Mouse (Mus musculus): Measurements from ENCODE around the gene Nxn.

The Nxn gene

GRCm38 (mm10) chr11:76298457-76299000 lies 100.4 kb downstream of the Nxn start:
- no peak for DNase-seq (ENCODE audit: low spot score)

GRCm38 (mm10) chr11:76297252-76297651 lies 101.7 kb downstream of the Nxn start:
- DNase-seq (ENCODE audit: low spot score) = no peak

- peak; percentile 32 for DNase-seq (ENCODE audit: low spot score)
These were observed 104.1 kb downstream of the Nxn start for GRCm38 (mm10) chr11:76294836-76295235.

- no peak for DNase-seq (ENCODE audit: low spot score)
These were observed 104.9 kb downstream of the Nxn start for GRCm38 (mm10) chr11:76294078-76294477.

GRCm38 (mm10) chr11:76292831-76293230 lies 106.1 kb downstream of the Nxn start:
- DNase-seq (ENCODE audit: low spot score) = no peak

- peak; percentile 53 for DNase-seq (ENCODE audit: low spot score)
These were observed 106.5 kb downstream of the Nxn start for GRCm38 (mm10) chr11:76292398-76292797.

- no peak for DNase-seq (ENCODE audit: low spot score)
These were observed 107.0 kb downstream of the Nxn start for GRCm38 (mm10) chr11:76291960-76292359.

- DNase-seq (ENCODE audit: low spot score) = no peak
These were observed 108.6 kb downstream of the Nxn start for GRCm38 (mm10) chr11:76290367-76290766.

- DNase-seq (ENCODE audit: low spot score) = no peak
These were observed 110.3 kb downstream of the Nxn start for GRCm38 (mm10) chr11:76288645-76289044.

GRCm38 (mm10) chr11:76287301-76287700 lies 111.6 kb downstream of the Nxn start:
- no peak for DNase-seq (ENCODE audit: low spot score)

- no peak for DNase-seq (ENCODE audit: low spot score)
These were observed 112.3 kb downstream of the Nxn start for GRCm38 (mm10) chr11:76286534-76287126.

- DNase-seq (ENCODE audit: low spot score) = no peak
These were observed 113.4 kb downstream of the Nxn start for GRCm38 (mm10) chr11:76285431-76286075.

GRCm38 (mm10) chr11:76283841-76284240 lies 115.1 kb downstream of the Nxn start:
- no peak for DNase-seq (ENCODE audit: low spot score)

- DNase-seq (ENCODE audit: low spot score) = no peak
These were observed 119.0 kb downstream of the Nxn start for GRCm38 (mm10) chr11:76279971-76280370.

GRCm38 (mm10) chr11:76278960-76279852 lies 119.7 kb downstream of the Nxn start:
- no peak for DNase-seq (ENCODE audit: low spot score)

GRCm38 (mm10) chr11:76272440-76272839 lies 126.5 kb downstream of the Nxn start:
- no peak for DNase-seq (ENCODE audit: low spot score)

GRCm38 (mm10) chr11:76268521-76269065 lies 130.3 kb downstream of the Nxn start:
- DNase-seq (ENCODE audit: low spot score) = no peak

- DNase-seq (ENCODE audit: low spot score) = no peak
These were observed 130.9 kb downstream of the Nxn start for GRCm38 (mm10) chr11:76268001-76268459.

- DNase-seq (ENCODE audit: low spot score) = no peak
These were observed 131.4 kb downstream of the Nxn start for GRCm38 (mm10) chr11:76267550-76267949.

- DNase-seq (ENCODE audit: low spot score) = no peak
These were observed 136.2 kb downstream of the Nxn start for GRCm38 (mm10) chr11:76262611-76263351.

- no peak for DNase-seq (ENCODE audit: low spot score)
These were observed 137.7 kb downstream of the Nxn start for GRCm38 (mm10) chr11:76261224-76261623.
